Mouse (Mus musculus) small intestine, adult 2 months (tissue): ENCODE results near the gene Usp24.

Source experiments
- CTCF ChIP-seq: fragments of 200-500 bp; IDR thresholded peaks from 2 replicates; pipeline ENCODE4 v1.5.1; 2012; ENCODE audit warnings: low read depth, mild to moderate bottlenecking, control low read depth, inconsistent platforms, low read length, moderate library complexity, mixed read lengths; ENCODE audit not compliant: insufficient replicate concordance, insufficient read length; ENCODE audit errors: extremely low read depth
- POLR2A ChIP-seq: fragments of 200-500 bp; IDR thresholded peaks from 2 replicates; pipeline ENCODE4 v1.6.1; 2012; ENCODE audit warnings: low read depth, mild to moderate bottlenecking, control low read depth, inconsistent platforms, low read length, moderate library complexity

GRCm38 (mm10) chr4:106422597-106422996, 106.6 kb downstream of the Usp24 start:
- no peak for TF ChIP-seq CTCF
- no peak for TF ChIP-seq POLR2A
